Mouse (Mus musculus): ENCODE results near the gene Slc29a1. TPM values are rescaled to one million over a fixed set of nuclear protein-coding genes. Genes with fewer than 3 reads are reported as not detected.

Gene Slc29a1
- 83.4 and 88.9 TPM in 2 replicates for polyA plus RNA-seq (2015; fragmentation: Nextera tagmentation; extraction: Ambion mirVana)

GRCm38 (mm10) chr17:45599446-45600242 is at the start of gene Slc29a1:
Gene Slc29a1 (minus strand): TSS chr17:45599606.
- Histone ChIP-seq H3K4me2 (peak within 1 kb of the TSS; percentile 72), H3K9me3 (no peaks in the 10 kb centered on the region), H3K4me1 (peaks cover 48% of the 10 kb centered on the region), H3K9ac (no peak within 1 kb of the TSS), H3K27ac (peak within 1 kb of the TSS; percentile 37; the same call in 1 of the 2 replicates), H3K36me3 (no peaks in the 10 kb centered on the region), H3K27me3 (replicated peaks) (no peaks in the 10 kb centered on the region), H3K4me3 (replicated peaks) (peak within 1 kb of the TSS; percentile 33)
- WGBS = 18% methylated on average over 30 of the region's 32 CpGs
- ATAC-seq (ENCODE audit: insufficient read depth, low FRiP score, low read depth) = peak; percentile 48

GRCm38 (mm10) chr17:45644185-45644584 is 44.8 kb upstream of the Slc29a1 start:
- no peak overlapping the region for H3K9ac ChIP-seq
- ATAC-seq (ENCODE audit: insufficient read depth, low FRiP score, low read depth) = no peak
- H3K4me3 ChIP-seq (replicated peaks) = no peak overlapping the region
- WGBS = 91% methylated on average over 4 of the region's 4 CpGs
- no peaks in the 10 kb centered on the region; the same call in 1 of the 2 replicates for H3K4me1 ChIP-seq
- no peaks in the 10 kb centered on the region for H3K9me3 ChIP-seq
- H3K4me2 ChIP-seq = no peak overlapping the region
- no peaks in the 10 kb centered on the region for H3K27me3 ChIP-seq (replicated peaks)
- H3K27ac ChIP-seq = no peak overlapping the region
- H3K36me3 ChIP-seq = no peaks in the 10 kb centered on the region

GRCm38 (mm10) chr17:45642701-45643100 is 43.3 kb upstream of the Slc29a1 start:
- no peak overlapping the region for H3K9ac ChIP-seq
- ATAC-seq (ENCODE audit: insufficient read depth, low FRiP score, low read depth) = no peak

GRCm38 (mm10) chr17:45641981-45642380 is 42.6 kb upstream of the Slc29a1 start:
- Histone ChIP-seq H3K9me3 (no peaks in the 10 kb centered on the region), H3K27me3 (replicated peaks) (no peaks in the 10 kb centered on the region), H3K4me1 (no peaks in the 10 kb centered on the region; the same call in 1 of the 2 replicates), H3K9ac (no peak overlapping the region), H3K4me3 (replicated peaks) (no peak overlapping the region), H3K4me2 (no peak overlapping the region), H3K36me3 (no peaks in the 10 kb centered on the region), H3K27ac (no peak overlapping the region)
- ATAC-seq (ENCODE audit: insufficient read depth, low FRiP score, low read depth) = no peak
- WGBS = 83% methylated on average over 8 of the region's 8 CpGs

More at GRCm38 (mm10) chr17:45642701-45643100, 43.3 kb upstream of the Slc29a1 start:
- Histone ChIP-seq H3K36me3 (no peaks in the 10 kb centered on the region), H3K9me3 (no peaks in the 10 kb centered on the region), H3K4me2 (no peak overlapping the region), H3K27me3 (replicated peaks) (no peaks in the 10 kb centered on the region), H3K4me3 (replicated peaks) (no peak overlapping the region), H3K4me1 (no peaks in the 10 kb centered on the region; the same call in 1 of the 2 replicates), H3K27ac (no peak overlapping the region)
- 24% methylated on average over 12 of the region's 12 CpGs for WGBS

GRCm38 (mm10) chr17:45638596-45639295 is 39.3 kb upstream of the Slc29a1 start:
- Histone ChIP-seq H3K36me3 (no peaks in the 10 kb centered on the region), H3K9me3 (no peaks in the 10 kb centered on the region), H3K27ac (no peak overlapping the region), H3K4me3 (replicated peaks) (no peak overlapping the region), H3K4me1 (no peaks in the 10 kb centered on the region; the same call in 1 of the 2 replicates), H3K27me3 (replicated peaks) (no peaks in the 10 kb centered on the region), H3K9ac (no peak overlapping the region), H3K4me2 (no peak overlapping the region)
- 78% methylated on average over 16 of the region's 16 CpGs for WGBS
- ATAC-seq (ENCODE audit: insufficient read depth, low FRiP score, low read depth) = no peak

GRCm38 (mm10) chr17:45634033-45634432 is 34.6 kb upstream of the Slc29a1 start:
- Histone ChIP-seq H3K36me3 (no peaks in the 10 kb centered on the region), H3K4me2 (no peak overlapping the region), H3K27me3 (replicated peaks) (no peaks in the 10 kb centered on the region), H3K9ac (no peak overlapping the region), H3K27ac (no peak overlapping the region), H3K4me3 (replicated peaks) (no peak overlapping the region), H3K9me3 (no peaks in the 10 kb centered on the region), H3K4me1 (peaks cover 13% of the 10 kb centered on the region)
- ATAC-seq (ENCODE audit: insufficient read depth, low FRiP score, low read depth) = no peak
- whole genome bisulfite sequencing = 77% methylated on average over 5 of the region's 5 CpGs

GRCm38 (mm10) chr17:45631940-45632339 is 32.5 kb upstream of the Slc29a1 start:
- Histone ChIP-seq H3K27me3 (replicated peaks) (no peaks in the 10 kb centered on the region), H3K9me3 (no peaks in the 10 kb centered on the region), H3K36me3 (no peaks in the 10 kb centered on the region), H3K27ac (no peak overlapping the region), H3K9ac (no peak overlapping the region), H3K4me3 (replicated peaks) (no peak overlapping the region), H3K4me2 (no peak overlapping the region), H3K4me1 (peaks cover 13% of the 10 kb centered on the region)
- ATAC-seq (ENCODE audit: insufficient read depth, low FRiP score, low read depth) = no peak
- 69% methylated on average over 6 of the region's 6 CpGs for WGBS

GRCm38 (mm10) chr17:45630992-45631391 is 31.6 kb upstream of the Slc29a1 start:
- Histone ChIP-seq H3K4me2 (peak overlapping the region; percentile 65; the same call in 1 of the 2 replicates), H3K27me3 (replicated peaks) (no peaks in the 10 kb centered on the region), H3K9ac (no peak overlapping the region), H3K4me3 (replicated peaks) (no peak overlapping the region), H3K4me1 (peaks cover 19% of the 10 kb centered on the region), H3K27ac (no peak overlapping the region), H3K9me3 (no peaks in the 10 kb centered on the region), H3K36me3 (no peaks in the 10 kb centered on the region)
- ATAC-seq (ENCODE audit: insufficient read depth, low FRiP score, low read depth) = no peak
- 55% methylated on average over 3 of the region's 3 CpGs for WGBS

GRCm38 (mm10) chr17:45629861-45630694 is 30.7 kb upstream of the Slc29a1 start:
- peak; percentile 64 for ATAC-seq (ENCODE audit: insufficient read depth, low FRiP score, low read depth)
- peak overlapping the region; percentile 60 for H3K27ac ChIP-seq

GRCm38 (mm10) chr17:45628885-45629855 is 29.8 kb upstream of the Slc29a1 start:
- peak overlapping the region; percentile 53 for H3K27ac ChIP-seq
- H3K36me3 ChIP-seq = no peaks in the 10 kb centered on the region
- H3K4me3 ChIP-seq (replicated peaks) = no peak overlapping the region
- no peak for ATAC-seq (ENCODE audit: insufficient read depth, low FRiP score, low read depth)
- no peak overlapping the region; the same call in 1 of the 2 replicates for H3K9ac ChIP-seq
- H3K9me3 ChIP-seq = no peaks in the 10 kb centered on the region
- WGBS = 39% methylated on average over 13 of the region's 13 CpGs
- no peaks in the 10 kb centered on the region for H3K27me3 ChIP-seq (replicated peaks)
- H3K4me1 ChIP-seq = peaks cover 19% of the 10 kb centered on the region
- peak overlapping the region; percentile 65 for H3K4me2 ChIP-seq

More at GRCm38 (mm10) chr17:45629861-45630694, 30.7 kb upstream of the Slc29a1 start:
- H3K36me3 ChIP-seq = no peaks in the 10 kb centered on the region
- H3K4me2 ChIP-seq = peak overlapping the region; percentile 65
- peaks cover 19% of the 10 kb centered on the region for H3K4me1 ChIP-seq
- WGBS = 3% methylated on average over 34 of the region's 34 CpGs
- H3K9ac ChIP-seq = no peak overlapping the region; the same call in 1 of the 2 replicates
- H3K9me3 ChIP-seq = no peaks in the 10 kb centered on the region
- H3K4me3 ChIP-seq (replicated peaks) = peak overlapping the region; percentile 39
- no peaks in the 10 kb centered on the region for H3K27me3 ChIP-seq (replicated peaks)

All from stomach, embryonic 15.5 days (tissue).